Mouse (Mus musculus) midbrain, embryonic 10.5 days (tissue): ENCODE data around the gene Unk. TPM values are rescaled to one million over a fixed set of nuclear protein-coding genes. Genes with fewer than 3 reads are reported as not detected.
"Not testable (repeated sequence)": the region's sequence is repeated elsewhere in the genome, so short reads cannot be mapped to it uniquely, and the experiment has no call there.

Source experiments
- DNase-seq: peaks from one replicate; pipeline ENCODE4 v3.0.0-alpha.2; 2017; ENCODE audit warnings: low spot score
- H3K27ac ChIP-seq: fragments of 300-500 bp; sonication (generic); replicated peaks from 2 replicates; pipeline ENCODE4 v1.5.1; 2016; ENCODE audit warnings: mild to moderate bottlenecking
- H3K27me3 ChIP-seq: fragments of 300-500 bp; sonication (generic); 2 replicates; pipeline ENCODE4 v1.6.1; 2016; ENCODE audit warnings: low read depth, mild to moderate bottlenecking; ENCODE audit not compliant: poor library complexity, severe bottlenecking
- H3K36me3 ChIP-seq: fragments of 300-500 bp; sonication (generic); 2 replicates; pipeline ENCODE4 v1.6.1; 2016; ENCODE audit warnings: mild to moderate bottlenecking, moderate library complexity
- H3K4me1 ChIP-seq: fragments of 300-500 bp; sonication (generic); 2 replicates; pipeline ENCODE4 v1.6.1; 2016
- H3K4me3 ChIP-seq: fragments of 300-500 bp; sonication (generic); 2 replicates; pipeline ENCODE4 v1.5.1; 2016; ENCODE audit warnings: mild to moderate bottlenecking, moderate library complexity
- H3K9me3 ChIP-seq: fragments of 300-500 bp; sonication (generic); replicated peaks from 2 replicates; pipeline ENCODE4 v1.6.1; 2016; ENCODE audit warnings: mild to moderate bottlenecking
- WGBS: fragments of 180-500 bp; shearing (Covaris S2); methylation state at CpG from one replicate; pipeline ENCODE4 v1.1.7; 2016; 5-methylcytosine and 5-hydroxymethylcytosine counted together
- polyA plus RNA-seq: library from polyadenylated mRNA; unstranded; fragments of >200 nt; fragmentation: Nextera tagmentation; extraction: Ambion mirVana; gene quantifications from 2 replicates; pipeline ENCODE4 v1.2.1, GENCODE M21; 2016

The Unk gene
- polyA plus RNA-seq, 1 experiment from 2014 or later: 46.4 TPM

DNA sequence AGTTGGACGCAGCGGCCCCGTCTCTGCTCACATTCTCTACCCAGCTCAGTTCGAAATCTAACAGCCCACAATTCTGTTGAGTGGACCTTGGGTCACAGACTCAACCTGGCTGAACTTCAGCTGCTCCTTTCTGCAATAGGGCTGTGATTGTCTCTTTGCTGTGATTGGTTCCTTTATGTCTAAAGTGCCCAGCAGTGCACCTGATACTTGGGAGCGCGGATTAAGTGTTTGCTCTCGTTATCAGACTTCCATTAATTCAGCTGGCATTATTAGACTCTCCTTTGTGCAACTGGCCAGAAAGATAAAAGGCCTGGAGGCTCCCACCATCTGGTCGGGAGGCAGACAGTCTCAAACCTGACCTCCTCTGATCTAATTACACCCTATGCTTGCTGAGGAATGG is 15.3 kb upstream of the Unk start:
- DNase-seq: no peak
- Histone ChIP-seq H3K4me1 (peaks cover 38% of the 10 kb centered on the region), H3K9me3 (no peaks in the 10 kb centered on the region), H3K27me3 (peaks cover 7% of the 10 kb centered on the region), H3K36me3 (peaks cover 12% of the 10 kb centered on the region), H3K27ac (no peak overlapping the region), H3K4me3 (no peak overlapping the region)
- WGBS: 71% methylated on average over 8 of the region's 8 CpGs

DNA sequence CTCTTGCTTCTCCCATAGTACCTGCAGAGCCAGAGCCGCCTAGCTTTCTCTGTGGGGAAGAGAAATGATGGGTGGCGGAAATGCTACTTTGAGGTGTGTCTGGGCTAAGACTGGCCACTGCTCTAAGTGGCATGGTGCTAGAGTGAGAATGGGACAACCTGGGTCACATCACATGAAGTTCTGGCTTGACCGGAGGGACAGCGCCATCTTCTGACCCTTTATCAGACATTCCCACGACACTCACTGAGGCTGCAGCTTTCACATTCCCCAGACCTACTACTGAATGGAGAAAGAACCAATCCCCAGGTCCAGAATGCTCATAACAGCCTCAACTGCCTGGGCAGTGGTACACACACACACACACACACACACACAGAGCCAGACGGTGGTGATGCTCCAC is 12.0 kb upstream of the Unk start:
- peak; percentile 47 for DNase-seq
- H3K27me3 ChIP-seq: peaks cover 4% of the 10 kb centered on the region
- WGBS: 22% methylated on average over 6 of the region's 6 CpGs
- peaks cover 14% of the 10 kb centered on the region for H3K4me1 ChIP-seq
- H3K27ac ChIP-seq: no peak overlapping the region
- no peaks in the 10 kb centered on the region for H3K9me3 ChIP-seq
- H3K4me3 ChIP-seq: peak overlapping the region; percentile 4; the same call in 1 of the 2 replicates
- H3K36me3 ChIP-seq: peaks cover 19% of the 10 kb centered on the region

DNA sequence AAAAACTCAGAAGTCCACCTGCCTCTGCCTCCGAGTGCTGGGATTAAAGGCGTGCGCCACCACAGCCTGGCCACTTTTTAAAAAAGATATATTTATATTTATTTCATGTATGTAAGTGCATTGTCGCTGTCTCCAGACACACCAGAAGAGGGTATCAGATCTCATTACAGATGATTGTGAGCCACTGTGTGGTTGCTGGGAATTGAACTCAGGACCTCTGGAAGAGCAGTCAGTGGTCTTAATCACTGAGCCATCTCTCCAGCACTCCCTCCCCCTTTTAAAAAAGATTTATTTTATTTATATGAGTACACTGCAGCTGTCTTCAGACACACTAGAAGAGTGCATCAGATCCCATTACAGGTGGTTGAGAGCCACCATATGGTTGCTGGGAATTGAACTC is 11.3 kb upstream of the Unk start:
- H3K9me3 ChIP-seq, H3K27me3 ChIP-seq, H3K27ac ChIP-seq, H3K4me3 ChIP-seq, DNase-seq: not testable (repeated sequence)
- WGBS: 90% methylated on average over 4 of the region's 4 CpGs
- Histone ChIP-seq H3K4me1 (peaks cover 13% of the 10 kb centered on the region), H3K36me3 (peaks cover 23% of the 10 kb centered on the region)

DNA sequence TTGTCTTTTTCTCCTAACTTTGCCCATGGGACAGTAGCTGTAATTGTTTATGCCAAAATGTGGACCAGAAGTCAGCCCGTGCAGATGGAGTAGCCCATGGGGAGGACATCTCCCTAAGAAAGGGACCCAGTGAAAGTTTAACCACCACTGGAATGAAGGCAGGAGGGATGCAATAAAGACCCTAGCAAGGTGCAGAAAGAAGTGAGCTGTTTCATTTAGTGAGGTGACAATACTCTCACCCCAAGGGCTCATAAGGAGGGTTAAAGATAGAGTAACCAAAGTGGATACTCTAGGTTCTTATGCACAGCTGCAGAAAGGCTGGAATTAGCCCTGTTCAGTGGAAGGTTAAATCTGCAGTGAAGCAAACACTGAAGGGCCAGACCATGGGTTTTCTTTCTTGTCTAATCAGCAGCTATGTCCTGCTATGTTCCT is 10.7 kb upstream of the Unk start:
- peaks cover 23% of the 10 kb centered on the region for H3K36me3 ChIP-seq
- no peak for DNase-seq
- no peaks in the 10 kb centered on the region for H3K9me3 ChIP-seq
- peaks cover 13% of the 10 kb centered on the region for H3K4me1 ChIP-seq
- H3K27me3 ChIP-seq: no peaks in the 10 kb centered on the region
- H3K4me3 ChIP-seq: no peak overlapping the region
- no peak overlapping the region for H3K27ac ChIP-seq
- WGBS: 59% methylated on average over 1 of the region's 1 CpGs

DNA sequence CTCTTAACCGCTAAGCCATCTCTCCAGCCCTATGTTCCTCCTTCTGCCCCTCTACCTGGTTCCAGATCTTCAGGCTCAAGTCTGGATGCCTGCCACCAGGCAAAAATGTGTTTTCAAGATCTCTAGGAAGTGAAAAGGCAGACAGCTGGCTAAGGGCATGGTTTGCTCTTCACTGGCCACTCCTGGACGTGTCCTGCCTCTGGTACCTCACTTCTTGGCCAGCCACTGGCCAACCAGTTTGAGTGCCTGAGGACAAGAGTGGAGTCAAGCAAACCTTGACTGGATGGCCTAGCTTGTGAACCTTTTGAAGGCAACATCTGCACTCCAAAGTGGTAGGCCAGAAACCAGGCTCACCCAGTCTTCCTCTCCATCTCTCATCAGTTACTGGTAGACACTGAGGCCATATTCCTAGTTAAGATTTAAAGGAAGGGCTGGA is 10.1 kb upstream of the Unk start:
- Histone ChIP-seq H3K27ac (no peak overlapping the region), H3K27me3 (no peaks in the 10 kb centered on the region), H3K4me1 (peaks cover 14% of the 10 kb centered on the region), H3K36me3 (peaks cover 23% of the 10 kb centered on the region), H3K4me3 (no peak overlapping the region), H3K9me3 (no peaks in the 10 kb centered on the region)
- WGBS: 86% methylated on average over 2 of the region's 2 CpGs
- no peak for DNase-seq

DNA sequence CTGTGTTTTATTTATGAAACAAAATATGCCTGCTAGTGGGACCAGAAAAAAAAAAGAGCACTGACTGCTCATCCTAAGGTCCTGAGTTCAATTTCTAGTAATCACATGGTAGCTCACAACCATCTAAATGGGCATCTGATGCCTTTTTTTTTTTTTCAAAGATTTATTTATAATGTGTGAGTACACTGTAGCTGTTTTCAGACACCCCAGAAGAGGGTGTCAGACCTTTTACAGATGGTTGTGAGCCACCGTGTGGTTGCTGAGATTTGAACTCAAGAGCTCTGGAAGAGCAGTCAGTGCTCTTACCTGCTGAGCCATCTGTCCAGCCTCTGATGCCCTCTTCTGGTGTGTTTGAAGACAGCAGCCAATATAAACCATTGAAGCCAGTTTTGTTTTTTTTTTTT is 9.6 kb upstream of the Unk start:
- no peak for DNase-seq

DNA sequence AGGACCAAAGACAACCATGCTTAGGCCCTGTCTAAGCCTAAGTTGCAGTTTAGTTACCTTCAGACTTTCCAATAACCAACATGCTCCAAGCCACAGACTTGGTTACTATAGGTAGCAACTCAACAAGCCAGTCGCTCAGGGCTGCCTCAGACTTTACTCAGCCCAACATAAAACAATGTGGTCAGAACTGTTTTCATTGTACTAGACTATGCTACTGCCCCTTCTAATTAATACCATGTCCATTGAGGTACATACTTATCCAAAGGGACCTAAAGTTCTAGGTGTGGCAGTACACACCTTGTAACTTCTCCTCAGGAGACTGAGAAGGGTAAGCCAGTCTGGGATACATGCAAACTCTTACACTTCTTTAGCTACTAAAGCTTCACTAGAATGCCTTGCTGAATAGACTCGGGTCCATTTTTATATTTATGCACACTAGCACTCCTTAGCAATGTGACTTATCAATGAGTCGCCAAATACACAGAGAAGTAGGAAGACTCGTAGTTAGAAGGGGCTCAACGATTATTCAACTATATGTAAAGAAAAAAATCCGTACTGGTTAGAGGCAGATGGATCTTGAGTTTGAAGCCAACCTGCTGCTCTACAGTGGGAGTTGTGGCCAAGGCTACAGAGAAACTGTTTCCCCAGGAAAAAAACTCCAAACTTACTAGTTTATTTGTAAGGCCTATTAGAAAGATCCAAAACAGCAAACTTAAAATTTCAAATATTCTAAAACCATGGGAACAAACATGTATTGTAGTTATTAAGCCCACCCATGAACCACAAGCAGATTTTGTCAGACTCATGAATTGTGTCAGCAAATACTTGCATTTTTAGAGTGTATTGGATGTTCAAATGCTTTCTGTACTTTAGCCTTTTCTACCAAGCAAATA is 8.5 kb upstream of the Unk start:
- DNase-seq: no peak
- Histone ChIP-seq H3K27me3 (no peaks in the 10 kb centered on the region), H3K36me3 (peaks cover 23% of the 10 kb centered on the region), H3K4me3 (peak overlapping the region; percentile 99; the same call in 1 of the 2 replicates), H3K4me1 (peaks cover 16% of the 10 kb centered on the region), H3K9me3 (no peaks in the 10 kb centered on the region), H3K27ac (no peak overlapping the region)
- 89% methylated on average over 6 of the region's 6 CpGs for WGBS

More for the DNA sequence above, 9.6 kb upstream of the Unk start:
- Histone ChIP-seq H3K27ac (no peak overlapping the region), H3K4me1 (peaks cover 16% of the 10 kb centered on the region), H3K4me3 (no peak overlapping the region), H3K27me3 (no peaks in the 10 kb centered on the region), H3K36me3 (peaks cover 23% of the 10 kb centered on the region), H3K9me3 (no peaks in the 10 kb centered on the region)
- WGBS: 59% methylated on average over 1 of the region's 1 CpGs

DNA sequence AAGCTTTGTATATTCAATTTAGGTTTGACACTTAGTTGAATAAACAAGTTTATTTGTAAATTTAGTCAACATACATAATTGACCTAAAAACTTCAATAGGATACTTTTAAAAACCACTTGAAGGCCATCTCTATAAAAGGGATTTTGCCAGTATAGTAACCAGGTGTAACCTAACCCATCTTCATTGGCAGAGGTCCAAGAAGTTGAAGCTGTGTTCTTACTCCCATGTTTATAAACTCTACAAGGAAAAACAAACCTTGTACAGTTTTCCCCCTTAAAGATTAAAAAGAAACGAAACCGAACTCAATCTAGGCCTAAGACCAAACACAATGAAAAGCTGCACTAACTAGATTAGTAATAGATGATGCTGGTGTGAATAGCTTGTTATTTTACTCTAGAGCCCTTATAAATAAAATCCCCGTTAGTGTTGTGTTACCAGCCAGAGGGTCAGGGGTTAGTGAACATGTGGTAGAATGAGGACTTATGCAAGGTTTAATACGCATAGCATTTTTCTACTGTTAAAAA is 7.8 kb upstream of the Unk start:
- no peak for DNase-seq
- Histone ChIP-seq H3K4me3 (peak overlapping the region; percentile 99), H3K9me3 (no peaks in the 10 kb centered on the region), H3K27ac (no peak overlapping the region), H3K4me1 (peaks cover 16% of the 10 kb centered on the region), H3K27me3 (no peaks in the 10 kb centered on the region), H3K36me3 (peaks cover 23% of the 10 kb centered on the region)
- WGBS: 88% methylated on average over 4 of the region's 4 CpGs

DNA sequence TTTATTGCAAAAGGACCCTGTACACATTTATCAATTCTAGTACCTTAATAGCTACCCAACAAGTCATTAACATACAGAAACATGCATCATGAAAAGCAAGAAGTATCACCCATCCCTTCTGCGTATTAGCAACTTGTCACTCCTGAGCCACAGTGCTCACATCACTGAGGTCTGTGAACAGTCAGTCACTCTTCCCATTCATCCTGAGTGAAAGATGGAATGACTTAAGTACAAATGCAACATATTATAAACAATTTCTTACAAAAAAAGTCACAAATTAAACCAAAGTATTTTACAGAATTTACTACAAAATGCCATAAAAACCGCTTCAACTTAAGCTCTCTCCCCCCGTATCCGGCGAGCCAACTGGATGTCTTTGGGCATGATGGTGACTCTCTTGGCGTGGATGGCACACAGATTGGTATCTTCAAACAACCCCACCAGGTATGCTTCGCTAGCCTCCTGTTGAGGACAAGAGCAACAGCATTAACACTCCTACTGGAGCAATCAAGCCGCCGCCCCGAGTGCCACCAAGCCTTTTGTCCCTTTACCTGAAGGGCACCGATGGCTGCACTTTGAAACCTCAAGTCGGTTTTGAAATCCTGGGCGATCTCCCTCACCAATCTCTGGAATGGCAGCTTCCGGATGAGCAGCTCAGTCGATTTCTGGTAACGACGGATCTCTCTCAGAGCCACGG is 6.9 kb upstream of the Unk start:
- not testable (repeated sequence) for DNase-seq

DNA sequence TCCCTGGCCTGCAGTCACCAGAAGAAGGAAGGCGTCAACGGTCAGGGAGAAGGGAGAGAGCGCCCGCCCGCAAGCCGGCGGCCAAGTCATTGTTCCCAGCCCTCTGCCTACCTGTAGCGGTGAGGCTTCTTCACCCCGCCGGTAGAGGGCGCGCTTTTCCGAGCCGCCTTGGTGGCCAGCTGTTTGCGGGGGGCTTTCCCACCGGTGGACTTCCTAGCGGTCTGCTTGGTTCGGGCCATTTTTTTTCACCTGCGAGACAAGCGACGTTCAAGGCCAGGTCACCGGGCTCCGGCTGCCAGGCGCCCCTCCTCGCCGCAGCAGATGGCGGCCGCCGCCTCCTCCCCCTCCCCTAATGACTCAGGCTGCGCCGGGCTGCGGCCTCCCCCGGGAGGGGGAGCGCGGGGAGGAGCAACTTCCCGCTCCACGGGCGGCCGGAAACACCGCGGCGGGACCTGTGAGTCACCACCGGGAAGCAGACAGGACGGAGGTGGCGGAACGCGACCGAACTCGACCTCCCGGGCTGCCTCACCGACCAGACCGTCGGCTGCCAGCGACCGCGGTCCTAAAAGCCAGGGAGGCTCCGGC is 6.3 kb upstream of the Unk start:
- Histone ChIP-seq H3K4me1 (peaks cover 12% of the 10 kb centered on the region), H3K9me3 (no peaks in the 10 kb centered on the region), H3K27me3 (no peaks in the 10 kb centered on the region), H3K4me3 (peak overlapping the region; percentile 99), H3K36me3 (peaks cover 23% of the 10 kb centered on the region), H3K27ac (peak overlapping the region; percentile 98)
- peak; percentile 80 for DNase-seq
- under 1% methylated on average over 52 of the region's 57 CpGs for WGBS

More for the DNA sequence above, 6.9 kb upstream of the Unk start:
- H3K36me3 ChIP-seq: peaks cover 23% of the 10 kb centered on the region
- H3K27me3 ChIP-seq, H3K9me3 ChIP-seq: not testable (repeated sequence)
- H3K27ac ChIP-seq: peak overlapping the region; percentile 98
- peaks cover 13% of the 10 kb centered on the region for H3K4me1 ChIP-seq
- H3K4me3 ChIP-seq: peak overlapping the region; percentile 99
- 13% methylated on average over 18 of the region's 18 CpGs for WGBS

DNA sequence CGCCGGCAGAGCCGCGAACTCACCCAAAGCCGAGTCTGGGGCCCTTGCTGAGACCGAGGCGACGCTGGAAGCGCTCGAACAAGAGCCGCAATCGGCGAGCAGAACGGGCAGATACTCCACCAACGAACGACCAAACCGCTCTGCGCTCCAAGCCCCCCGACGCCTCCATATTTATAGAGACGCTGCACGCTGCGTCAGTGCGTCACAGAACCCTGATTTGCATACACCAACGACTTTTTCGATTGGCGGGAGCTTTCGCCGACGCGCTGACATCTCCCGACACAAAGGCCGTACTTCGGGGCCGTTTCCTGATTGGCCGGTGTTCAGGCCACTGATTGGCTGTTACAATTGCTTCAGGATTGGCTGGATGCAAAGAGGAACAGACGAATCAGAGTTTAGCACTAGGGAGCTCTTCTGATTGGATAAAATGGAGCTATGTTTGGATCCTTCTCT is 5.7 kb upstream of the Unk start:
- Histone ChIP-seq H3K27me3 (no peaks in the 10 kb centered on the region), H3K4me1 (peaks cover 12% of the 10 kb centered on the region), H3K27ac (peak overlapping the region; percentile 98), H3K36me3 (peaks cover 23% of the 10 kb centered on the region), H3K9me3 (no peaks in the 10 kb centered on the region), H3K4me3 (peak overlapping the region; percentile 99)
- peak; percentile 98 for DNase-seq
- under 1% methylated on average over 37 of the region's 37 CpGs for whole genome bisulfite sequencing

DNA sequence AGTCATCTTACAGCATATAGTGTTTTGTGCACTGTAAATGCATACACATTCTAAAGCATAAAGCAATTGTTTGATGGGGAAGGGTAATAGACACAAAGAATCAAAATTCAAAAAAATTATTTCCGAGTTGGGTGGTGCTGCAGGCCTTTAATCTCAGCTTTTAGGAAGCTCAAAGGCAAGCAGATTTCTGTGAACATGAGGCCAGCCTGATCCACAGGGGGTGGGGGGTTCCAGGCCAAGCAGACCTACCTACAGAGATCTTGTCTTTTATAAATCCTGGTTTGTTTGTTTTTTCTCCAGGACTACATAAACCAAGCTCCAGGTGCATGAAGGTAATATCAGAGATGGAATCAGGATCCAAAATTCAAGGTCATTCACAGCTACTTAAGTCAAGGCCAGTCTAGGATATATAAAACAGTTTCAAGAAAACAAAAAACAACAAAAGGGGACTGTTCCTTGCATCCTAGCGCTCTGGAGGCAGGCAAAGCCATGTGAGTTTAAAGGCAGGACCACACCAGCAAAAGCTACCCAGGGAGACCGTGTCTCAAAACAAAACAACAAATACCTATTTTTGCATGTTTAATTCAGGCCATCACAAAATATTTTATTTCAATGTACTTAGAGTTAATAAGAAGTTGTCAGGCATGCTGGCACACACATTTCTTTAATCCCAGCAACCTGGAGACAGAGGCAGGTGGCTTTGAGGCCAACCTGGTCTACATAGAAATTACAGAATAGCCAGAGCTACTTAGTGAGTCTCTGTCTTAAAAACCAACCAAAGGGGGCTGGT is 4.9 kb upstream of the Unk start:
- Histone ChIP-seq H3K27me3 (no peaks in the 10 kb centered on the region), H3K36me3 (peaks cover 23% of the 10 kb centered on the region), H3K27ac (peak overlapping the region; percentile 98), H3K4me3 (no peak overlapping the region), H3K9me3 (no peaks in the 10 kb centered on the region), H3K4me1 (peaks cover 18% of the 10 kb centered on the region)
- 89% methylated on average over 3 of the region's 3 CpGs for WGBS
- DNase-seq: no peak
